Mouse (Mus musculus) megakaryocyte, embryonic 14.5 days (primary cell): ENCODE measurements around the gene Ces1b.

Source experiments
- FLI1 ChIP-seq: IDR thresholded peaks from 2 replicates; pipeline ENCODE4 v1.6.1; 2012; ENCODE audit warnings: low read length, inconsistent platforms, mixed read lengths
- GATA1 ChIP-seq: IDR thresholded peaks from 3 replicates; pipeline ENCODE4 v1.6.1; 2012; ENCODE audit warnings: mixed read lengths, low read length, inconsistent platforms, borderline replicate concordance

GRCm38 (mm10) chr8:93088686-93089122 is 8.9 kb upstream of the Ces1b start:
- no peak for TF ChIP-seq GATA1
- TF ChIP-seq FLI1: no peak
